ENCODE assay signal across 8 mouse cellular contexts in genomic region chr3:154819684-154820083, GRCm38 (mm10).
DNase-seq lines count a peak whose midpoint lies in the region; ATAC-seq and TF ChIP-seq lines count a peak whose summit lies in the region.
"Not testable (repeated sequence)": the region's sequence is repeated elsewhere in the genome, so short reads cannot be mapped to it uniquely, and the experiment has no call there.

No protein-coding gene starts in this region.

- H3ac ChIP-seq in C2C12 (ENCODE audit: control insufficient read depth, insufficient read length, low read depth): not testable (repeated sequence)

- not testable (repeated sequence) for H3K79me3 ChIP-seq in C2C12 (ENCODE audit: low read depth)

- not testable (repeated sequence) for H3K4me1 ChIP-seq in kidney, embryonic 14.5 days (ENCODE audit: control insufficient read depth, insufficient read depth, low read length); limb, embryonic 14.5 days (ENCODE audit: control insufficient read depth, insufficient read depth, low read length)
- peaks cover 22% of the 10 kb centered on the region for H3K4me1 ChIP-seq in midbrain, embryonic 10.5 days

- not testable (repeated sequence) for H3K79me2 ChIP-seq in C2C12 (ENCODE audit: control insufficient read depth, insufficient read depth)

- TF ChIP-seq POLR2A in limb, embryonic 14.5 days (IDR thresholded peaks at IDR 0.05; ENCODE audit: borderline replicate concordance, extremely low read depth, insufficient read depth, insufficient read length): not testable (repeated sequence)

- 17% methylated on average over 5 of the region's 5 CpGs for WGBS in kidney, embryonic 14.5 days
- WGBS in limb, embryonic 14.5 days: 13% methylated on average over 5 of the region's 5 CpGs
- WGBS in midbrain, embryonic 10.5 days: 24% methylated on average over 5 of the region's 5 CpGs

- not testable (repeated sequence) for H3K4me3 ChIP-seq in C2C12 (ENCODE audit: insufficient read depth, poor library complexity, severe bottlenecking); kidney, embryonic 14.5 days (ENCODE audit: low read length); limb, embryonic 14.5 days (replicated peaks; ENCODE audit: low read length); midbrain, embryonic 10.5 days

- H3K27me3 ChIP-seq in C2C12 (ENCODE audit: control insufficient read depth, insufficient read depth, insufficient read length); kidney, embryonic 14.5 days (ENCODE audit: control insufficient read depth, insufficient read depth, low read length); limb, embryonic 14.5 days (ENCODE audit: control insufficient read depth, insufficient read depth, low read length); midbrain, embryonic 10.5 days (ENCODE audit: low read depth, poor library complexity, severe bottlenecking): not testable (repeated sequence)

- H3K36me3 ChIP-seq in C2C12 (ENCODE audit: control insufficient read depth, insufficient read depth); kidney, embryonic 14.5 days (ENCODE audit: control insufficient read depth, insufficient read depth, low read length); limb, embryonic 14.5 days (ENCODE audit: control insufficient read depth, insufficient read depth, low read length); midbrain, embryonic 10.5 days: not testable (repeated sequence)

- ATAC-seq in kidney, embryonic 14.5 days (ENCODE audit: low FRiP score, low TSS enrichment): 0 out of 2 replicates have a peak, but pooled peaks have one; percentile 60
- ATAC-seq in limb, embryonic 14.5 days (ENCODE audit: low FRiP score, low read depth): not testable (repeated sequence)

- peak; percentile 6 for DNase-seq in adrenal gland, adult 2 months
- DNase-seq in embryo, embryonic 10 days (ENCODE audit: low spot score): peak; percentile 82
- peak; percentile 83 for DNase-seq in forelimb bud, embryonic 11.5 days (ENCODE audit: low read depth, low spot score)
- peak; percentile 89 for DNase-seq in limb, embryonic 14.5 days (ENCODE audit: low spot score)
- peak; percentile 60 for DNase-seq in midbrain, embryonic 10.5 days (ENCODE audit: low spot score)
- DNase-seq in testis, postnatal 14 days (ENCODE audit: low spot score): peak; percentile 20

- not testable (repeated sequence) for H3K9ac ChIP-seq in kidney, embryonic 14.5 days (ENCODE audit: low read depth, low read length); limb, embryonic 14.5 days (ENCODE audit: low read depth, low read length, severe bottlenecking)

- H3K9me3 ChIP-seq in kidney, embryonic 14.5 days (ENCODE audit: control insufficient read depth, low read length); limb, embryonic 14.5 days (ENCODE audit: control insufficient read depth, low read length); midbrain, embryonic 10.5 days (replicated peaks): not testable (repeated sequence)

- H3K27ac ChIP-seq in kidney, embryonic 14.5 days (ENCODE audit: low read depth, low read length); limb, embryonic 14.5 days (replicated peaks; ENCODE audit: low read depth, low read length); midbrain, embryonic 10.5 days (replicated peaks): not testable (repeated sequence)

- not testable (repeated sequence) for H3K4me2 ChIP-seq in kidney, embryonic 14.5 days (replicated peaks; ENCODE audit: low read depth, low read length); limb, embryonic 14.5 days (replicated peaks; ENCODE audit: low read depth, low read length, severe bottlenecking)

- not testable (repeated sequence) for TF ChIP-seq CTCF in C2C12 (IDR thresholded peaks at IDR 0.05; ENCODE audit: control insufficient read depth, insufficient read depth, insufficient read length)

TF ChIP-seq in C2C12, 6 proteins besides CTCF, POLR2A, EP300 and RAD21:
- TF ChIP-seq MAX (IDR thresholded peaks at IDR 0.05): peak; percentile 26

Comparison
In these comparisons a context has a peak if more than half of its experiments do, and no peak if none do; other contexts are left out.
1. DNase-seq: peak in every context shown above with its lines; median percentile 89 in limb, embryonic 14.5 days; 83 in forelimb bud, embryonic 11.5 days; 82 in embryo, embryonic 10 days; 60 in midbrain, embryonic 10.5 days; 20 in testis, postnatal 14 days; 6 in adrenal gland, adult 2 months.